Mouse (Mus musculus) heart, adult 18-20 months (tissue): Measurements from ENCODE around the gene Fam162b. TPM values are rescaled to one million over a fixed set of nuclear protein-coding genes. Genes with fewer than 3 reads are reported as not detected.

Experiments used
- DNase-seq, 2 experiments: peaks; one replicate each; pipeline ENCODE4 v3.0.0; 2021 to 2022; ENCODE audit warnings: mixed read lengths in 1 of 2
- long read RNA-seq, 2 experiments: library from polyadenylated mRNA; stranded (forward); transcript quantifications; one replicate each; pipeline ENCODE4 v2.0.0; 2021
- total RNA-seq, 2 experiments: library from RNA; stranded (reverse); gene quantifications; 2 replicates each; pipeline ENCODE4 v1.2.3; 2021

Fam162b gene
- total RNA-seq: not detected
- long read RNA-seq, experiment 1: 0 reads
- long read RNA-seq, experiment 2: 0 reads

GRCm38 (mm10) chr10:51590139-51590574 lies at the start of gene Fam162b:
TSS of gene Fam162b (minus strand) at chr10:51590517.
- no peak for DNase-seq

GRCm38 (mm10) chr10:51631411-51632136 lies 41.3 kb upstream of the Fam162b start, which contains the start of gene Gprc6a:
TSS of gene Gprc6a (minus strand) at chr10:51631461.
- DNase-seq: no peak

GRCm38 (mm10) chr10:51621193-51621592 lies 30.9 kb upstream of the Fam162b start:
- DNase-seq: no peak

- DNase-seq: no peak
Measured at GRCm38 (mm10) chr10:51620126-51620525, 29.8 kb upstream of the Fam162b start.

GRCm38 (mm10) chr10:51618538-51618937 lies 28.2 kb upstream of the Fam162b start:
- DNase-seq: no peak

GRCm38 (mm10) chr10:51614826-51615590 lies 24.7 kb upstream of the Fam162b start:
- no peak for DNase-seq

GRCm38 (mm10) chr10:51613421-51613820 lies 23.1 kb upstream of the Fam162b start:
- DNase-seq: no peak

- DNase-seq: no peak
Measured at GRCm38 (mm10) chr10:51611969-51612682, 21.8 kb upstream of the Fam162b start.

- no peak for DNase-seq
Measured at GRCm38 (mm10) chr10:51609741-51610425, 19.6 kb upstream of the Fam162b start.

- DNase-seq: no peak
Measured at GRCm38 (mm10) chr10:51596928-51597635, 6.8 kb upstream of the Fam162b start.

- peak in 1 of 2 experiments; percentile 39 for DNase-seq
Measured at GRCm38 (mm10) chr10:51595001-51595931, 4.9 kb upstream of the Fam162b start.

GRCm38 (mm10) chr10:51591574-51591973 lies 1.3 kb upstream of the Fam162b start:
- DNase-seq: no peak

- DNase-seq: peak in 1 of 2 experiments; percentile 7
Measured at GRCm38 (mm10) chr10:51584919-51585318, 5.4 kb downstream of the Fam162b start.

- DNase-seq: no peak
Measured at GRCm38 (mm10) chr10:51584378-51584777, 5.9 kb downstream of the Fam162b start.

- no peak for DNase-seq
Measured at GRCm38 (mm10) chr10:51571225-51571996, 18.9 kb downstream of the Fam162b start.

GRCm38 (mm10) chr10:51556005-51556404 lies 34.3 kb downstream of the Fam162b start:
- DNase-seq: no peak

- DNase-seq: peak; percentile 57 to 79
Measured at GRCm38 (mm10) chr10:51553348-51554123, 36.8 kb downstream of the Fam162b start.
